ENCODE assay signal across 10 mouse cellular contexts in genomic region chr11:76272440-76272839, GRCm38 (mm10). TPM values are rescaled to one million over a fixed set of nuclear protein-coding genes. Genes with fewer than 3 reads are reported as not detected.
DNase-seq lines count a peak whose midpoint lies in the region; ATAC-seq and TF ChIP-seq lines count a peak whose summit lies in the region.
"Had no signal": no experiment of that assay in that cellular context is flagged by ENCODE, and none has a peak within 500 bp of the region (broad histone marks: within the 10 kb centered on the region; RNA-seq: fewer than 3 reads in every experiment).

No protein-coding gene starts in this region.

- TF ChIP-seq CTCF in liver, embryonic 14.5 days (IDR thresholded peaks at IDR 0.05; ENCODE audit: low read depth), result 0 out of 2 replicates have a peak, but pooled peaks have one; percentile 23

- no peak overlapping the region for H3K27ac ChIP-seq in forebrain, embryonic 14.5 days (ENCODE audit: low read depth, low read length)
- H3K27ac ChIP-seq in forebrain, embryonic 16.5 days (ENCODE audit: low read length), result no peak overlapping the region
- H3K27ac ChIP-seq in liver, embryonic 14.5 days, result no peak overlapping the region
- no peak overlapping the region for H3K27ac ChIP-seq in liver, embryonic 11.5 days (ENCODE audit: low read depth, low read length)

- TF ChIP-seq EP300 in liver, embryonic 14.5 days (IDR thresholded peaks at IDR 0.05; ENCODE audit: low read depth), result no peak

- H3K4me3 ChIP-seq in forebrain, embryonic 14.5 days (ENCODE audit: low read depth, low read length), result no peak overlapping the region
- H3K4me3 ChIP-seq in forebrain, embryonic 16.5 days (replicated peaks; ENCODE audit: low read length), result no peak overlapping the region
- no peak overlapping the region for H3K4me3 ChIP-seq in liver, embryonic 14.5 days (ENCODE audit: insufficient read depth in 1 of 2, low read depth in 2 of 2, low read length in 2 of 2)
- no peak overlapping the region for H3K4me3 ChIP-seq in liver, embryonic 11.5 days (ENCODE audit: low read depth, low read length)

- H3K9ac ChIP-seq in forebrain, embryonic 14.5 days (ENCODE audit: low read length), result no peak overlapping the region
- H3K9ac ChIP-seq in forebrain, embryonic 16.5 days (replicated peaks; ENCODE audit: low read depth, low read length), result no peak overlapping the region
- no peak overlapping the region for H3K9ac ChIP-seq in liver, embryonic 14.5 days (replicated peaks)
- no peak overlapping the region for H3K9ac ChIP-seq in liver, embryonic 11.5 days (ENCODE audit: low read depth, low read length)

- WGBS in forebrain, embryonic 14.5 days, result 78% methylated on average over 4 of the region's 4 CpGs
- 69% methylated on average over 4 of the region's 4 CpGs for WGBS in forebrain, embryonic 16.5 days
- 77% methylated on average over 4 of the region's 4 CpGs for WGBS in liver, embryonic 14.5 days (ENCODE audit: insufficient replicate concordance)
- WGBS in liver, embryonic 11.5 days, result 86% methylated on average over 4 of the region's 4 CpGs

- H3K27me3 ChIP-seq in forebrain, embryonic 14.5 days (replicated peaks; ENCODE audit: control insufficient read depth, insufficient read depth, low read length), result no peaks in the 10 kb centered on the region
- H3K27me3 ChIP-seq in forebrain, embryonic 16.5 days (replicated peaks; ENCODE audit: control insufficient read depth, insufficient read depth, low read length), result no peaks in the 10 kb centered on the region
- no peaks in the 10 kb centered on the region for H3K27me3 ChIP-seq in liver, embryonic 14.5 days (ENCODE audit: control insufficient read depth, insufficient read depth, low read length)
- no peaks in the 10 kb centered on the region for H3K27me3 ChIP-seq in liver, embryonic 11.5 days (replicated peaks; ENCODE audit: control insufficient read depth, insufficient read depth, low read length)

- peaks cover 9% of the 10 kb centered on the region for H3K4me1 ChIP-seq in forebrain, embryonic 14.5 days (ENCODE audit: control insufficient read depth, insufficient read depth, low read length)
- peaks cover 11% of the 10 kb centered on the region; the same call in 1 of the 2 replicates for H3K4me1 ChIP-seq in forebrain, embryonic 16.5 days (replicated peaks; ENCODE audit: control insufficient read depth, insufficient read depth, low read length)
- no peaks in the 10 kb centered on the region for H3K4me1 ChIP-seq in liver, embryonic 14.5 days (replicated peaks; ENCODE audit: control insufficient read depth in 2 of 2, insufficient read depth in 2 of 2, low read length in 1 of 2)
- no peaks in the 10 kb centered on the region for H3K4me1 ChIP-seq in liver, embryonic 11.5 days (replicated peaks; ENCODE audit: control insufficient read depth, insufficient read depth, low read length)

- H3K9me3 ChIP-seq in forebrain, embryonic 14.5 days (replicated peaks; ENCODE audit: control insufficient read depth, low read length), result no peaks in the 10 kb centered on the region
- H3K9me3 ChIP-seq in forebrain, embryonic 16.5 days (ENCODE audit: control insufficient read depth, low read length), result no peaks in the 10 kb centered on the region
- H3K9me3 ChIP-seq in liver, embryonic 14.5 days (ENCODE audit: control insufficient read depth, low read length), result no peaks in the 10 kb centered on the region
- H3K9me3 ChIP-seq in liver, embryonic 11.5 days (ENCODE audit: control insufficient read depth, low read length), result no peaks in the 10 kb centered on the region

- no peak for ATAC-seq in forebrain, embryonic 14.5 days
- no peak for ATAC-seq in forebrain, embryonic 16.5 days
- no peak for ATAC-seq in liver, embryonic 14.5 days (ENCODE audit: insufficient read depth)
- no peak for ATAC-seq in liver, embryonic 11.5 days (replicated peaks; ENCODE audit: low FRiP score)
- no peak for ATAC-seq in megakaryocyte-erythroid progenitor cell, adult 5-6 weeks (replicated peaks; ENCODE audit: low FRiP score, low TSS enrichment, poor library complexity, severe bottlenecking)
- ATAC-seq: intestine, embryonic 16.5 days had no signal

- H3K4me2 ChIP-seq in forebrain, embryonic 14.5 days (ENCODE audit: low read length), result no peak overlapping the region
- H3K4me2 ChIP-seq in forebrain, embryonic 16.5 days (ENCODE audit: low read length), result no peak overlapping the region
- H3K4me2 ChIP-seq in liver, embryonic 14.5 days (ENCODE audit: low read depth), result no peak overlapping the region
- H3K4me2 ChIP-seq in liver, embryonic 11.5 days, result no peak overlapping the region

- DNase-seq in forebrain, embryonic 14.5 days (ENCODE audit: low spot score), result peak; percentile 50
- DNase-seq in liver, embryonic 14.5 days (ENCODE audit: low read depth in 3 of 3, low spot score in 3 of 3), result no peak
- DNase-seq in liver, embryonic 11.5 days (ENCODE audit: low spot score), result no peak
- peak; percentile 71 for DNase-seq in NIH3T3 (ENCODE audit: low read depth)
- DNase-seq in kidney, postnatal 14 days, result peak; percentile 49
- DNase-seq in urinary bladder, postnatal 25 days (ENCODE audit: low spot score), result no peak
- DNase-seq: gastrocnemius, postnatal 10 days had no signal

- peaks cover 5% of the 10 kb centered on the region; the same call in 1 of the 2 replicates for H3K36me3 ChIP-seq in forebrain, embryonic 14.5 days (ENCODE audit: control insufficient read depth, insufficient read depth, low read length)
- H3K36me3 ChIP-seq in forebrain, embryonic 16.5 days (ENCODE audit: control insufficient read depth, insufficient read depth), result no peaks in the 10 kb centered on the region
- H3K36me3 ChIP-seq in liver, embryonic 14.5 days (replicated peaks; ENCODE audit: control insufficient read depth, insufficient read depth, low read depth), result no peaks in the 10 kb centered on the region
- H3K36me3 ChIP-seq in liver, embryonic 11.5 days (ENCODE audit: control insufficient read depth, insufficient read depth, low read length), result no peaks in the 10 kb centered on the region

RNA-seq across cellular contexts. Expression of gene Glod4, which starts 28.9 kb away (rescaled TPM):
- 137 and 144 TPM in 2 replicates for polyA plus RNA-seq in forebrain, embryonic 14.5 days (2014; fragmentation: Nextera tagmentation; extraction: Ambion mirVana)
- 127 and 129 TPM in 2 replicates for polyA plus RNA-seq in forebrain, embryonic 16.5 days (2015; fragmentation: Nextera tagmentation; extraction: Ambion mirVana)
- 10.7 and 17.9 TPM in 2 replicates for polyA plus RNA-seq in liver, embryonic 14.5 days (2012; rRNA removed)
- polyA plus RNA-seq in liver, embryonic 14.5 days (2014; fragmentation: Nextera tagmentation; extraction: Ambion mirVana), result 60.7 and 62.6 TPM in 2 replicates
- 137 and 144 TPM in 2 replicates for polyA plus RNA-seq in liver, embryonic 11.5 days (2014; fragmentation: Nextera tagmentation; extraction: Ambion mirVana)
- total RNA-seq in megakaryocyte-erythroid progenitor cell, adult 5-6 weeks (2014; fragmentation: Nextera tagmentation), result 65.0 and 70.4 TPM in 2 replicates
- total RNA-seq in megakaryocyte-erythroid progenitor cell, adult 5-6 weeks (2017), result 203 and 253 TPM in 2 replicates

RNA-seq across cellular contexts. Expression of gene Mrm3, which starts 28.9 kb away (rescaled TPM):
- polyA plus RNA-seq in forebrain, embryonic 14.5 days (2014; fragmentation: Nextera tagmentation; extraction: Ambion mirVana), result 21.6 and 23.8 TPM in 2 replicates
- 21.8 and 24.6 TPM in 2 replicates for polyA plus RNA-seq in forebrain, embryonic 16.5 days (2015; fragmentation: Nextera tagmentation; extraction: Ambion mirVana)
- 5.9 and 11.1 TPM in 2 replicates for polyA plus RNA-seq in liver, embryonic 14.5 days (2012; rRNA removed)
- 14.2 and 16.6 TPM in 2 replicates for polyA plus RNA-seq in liver, embryonic 14.5 days (2014; fragmentation: Nextera tagmentation; extraction: Ambion mirVana)
- 36.3 and 37.0 TPM in 2 replicates for polyA plus RNA-seq in liver, embryonic 11.5 days (2014; fragmentation: Nextera tagmentation; extraction: Ambion mirVana)
- total RNA-seq in megakaryocyte-erythroid progenitor cell, adult 5-6 weeks (2014; fragmentation: Nextera tagmentation), result 24.0 and 31.8 TPM in 2 replicates
- total RNA-seq in megakaryocyte-erythroid progenitor cell, adult 5-6 weeks (2017), result 58.5 and 63.2 TPM in 2 replicates

RNA-seq across cellular contexts. Expression of gene Gemin4, which starts 55.0 kb away (rescaled TPM):
- 25.0 and 25.7 TPM in 2 replicates for polyA plus RNA-seq in forebrain, embryonic 14.5 days (2014; fragmentation: Nextera tagmentation; extraction: Ambion mirVana)
- 17.7 and 20.5 TPM in 2 replicates for polyA plus RNA-seq in forebrain, embryonic 16.5 days (2015; fragmentation: Nextera tagmentation; extraction: Ambion mirVana)
- 6.0 and 6.3 TPM in 2 replicates for polyA plus RNA-seq in liver, embryonic 14.5 days (2012; rRNA removed)
- polyA plus RNA-seq in liver, embryonic 14.5 days (2014; fragmentation: Nextera tagmentation; extraction: Ambion mirVana), result 13.9 and 14.8 TPM in 2 replicates
- 50.2 and 58.3 TPM in 2 replicates for polyA plus RNA-seq in liver, embryonic 11.5 days (2014; fragmentation: Nextera tagmentation; extraction: Ambion mirVana)
- 22.8 and 24.4 TPM in 2 replicates for total RNA-seq in megakaryocyte-erythroid progenitor cell, adult 5-6 weeks (2014; fragmentation: Nextera tagmentation)
- 22.4 and 26.6 TPM in 2 replicates for total RNA-seq in megakaryocyte-erythroid progenitor cell, adult 5-6 weeks (2017)

RNA-seq across cellular contexts. Expression of gene Dbil5, which starts 55.0 kb away (rescaled TPM):
- not detected in 2 replicates for polyA plus RNA-seq in forebrain, embryonic 14.5 days (2014; fragmentation: Nextera tagmentation; extraction: Ambion mirVana)
- polyA plus RNA-seq in forebrain, embryonic 16.5 days (2015; fragmentation: Nextera tagmentation; extraction: Ambion mirVana), result 0.77 TPM in 1 of 2 replicates, not detected in the other
- 0.18 and 0.36 TPM in 2 replicates for polyA plus RNA-seq in liver, embryonic 14.5 days (2012; rRNA removed)
- 0.61 and 1.1 TPM in 2 replicates for polyA plus RNA-seq in liver, embryonic 14.5 days (2014; fragmentation: Nextera tagmentation; extraction: Ambion mirVana)
- polyA plus RNA-seq in liver, embryonic 11.5 days (2014; fragmentation: Nextera tagmentation; extraction: Ambion mirVana), result 0.74 TPM in 1 of 2 replicates, not detected in the other
- not detected in 2 replicates for total RNA-seq in megakaryocyte-erythroid progenitor cell, adult 5-6 weeks (2014; fragmentation: Nextera tagmentation)
- total RNA-seq in megakaryocyte-erythroid progenitor cell, adult 5-6 weeks (2017), result not detected in 2 replicates
- total RNA-seq: gastrocnemius, postnatal 10 days had no signal

Comparison
In these comparisons a context has a peak if more than half of its experiments do, and no peak if none do; other contexts are left out.
1. DNase-seq: peak in forebrain, embryonic 14.5 days (single experiment), NIH3T3 (single experiment) and kidney, postnatal 14 days (single experiment); none in liver, embryonic 14.5 days (0 of 3), liver, embryonic 11.5 days (single experiment) and urinary bladder, postnatal 25 days (single experiment).